Mouse (Mus musculus) left cerebral cortex, postnatal 36 days (tissue): ENCODE results near the gene Lefty1. TPM values are rescaled to one million over a fixed set of nuclear protein-coding genes. Genes with fewer than 3 reads are reported as not detected.

Source experiments
- total RNA-seq, 2 experiments: library from RNA; stranded (reverse); gene quantifications; 2 replicates each; pipeline ENCODE4 v1.2.3; 2021

Gene Lefty1
- total RNA-seq, 2 experiments from 2014 or later, result 0.20 TPM; not detected in 1

Other genes starting within 250 kb of the Lefty1 start
- gene Mixl1, start 238.0 kb upstream of the Lefty1 start, total RNA-seq, result not detected
- 10 to 100 TPM; 30.1 to 35.1 TPM for gene Acbd3, start 209.0 kb upstream of the Lefty1 start, total RNA-seq
- gene H3f3a, start 121.1 kb upstream of the Lefty1 start, total RNA-seq, result 100 to 1,000 TPM; 274 to 285 TPM
- gene Sde2, start 83.9 kb upstream of the Lefty1 start, total RNA-seq, result 10 to 100 TPM; 20.3 to 21.9 TPM
- under 1 TPM; 0.69 to 0.77 TPM for gene Lefty2, start 41.9 kb upstream of the Lefty1 start, total RNA-seq
- 10 to 100 TPM; 26.0 to 27.3 TPM for gene Pycr2, start 30.7 kb upstream of the Lefty1 start, total RNA-seq
- 10 to 100 TPM; 13.8 to 20.6 TPM for gene Tmem63a, start 7.3 kb downstream of the Lefty1 start, total RNA-seq
- 10 to 100 TPM; 30.2 to 31.6 TPM for gene Ephx1, start 85.9 kb downstream of the Lefty1 start, total RNA-seq
- gene 9130409I23Rik, start 116.2 kb downstream of the Lefty1 start, total RNA-seq, result not detected
- 10 to 100 TPM; 25.4 to 40.2 TPM for gene Nvl, start 209.2 kb downstream of the Lefty1 start, total RNA-seq
- 10 to 100 TPM; 20.9 to 23.6 TPM for gene Cnih4, start 209.7 kb downstream of the Lefty1 start, total RNA-seq